Mouse (Mus musculus): ENCODE measurements around the gene Mrgpra6.

Mrgpra6 gene

DNA sequence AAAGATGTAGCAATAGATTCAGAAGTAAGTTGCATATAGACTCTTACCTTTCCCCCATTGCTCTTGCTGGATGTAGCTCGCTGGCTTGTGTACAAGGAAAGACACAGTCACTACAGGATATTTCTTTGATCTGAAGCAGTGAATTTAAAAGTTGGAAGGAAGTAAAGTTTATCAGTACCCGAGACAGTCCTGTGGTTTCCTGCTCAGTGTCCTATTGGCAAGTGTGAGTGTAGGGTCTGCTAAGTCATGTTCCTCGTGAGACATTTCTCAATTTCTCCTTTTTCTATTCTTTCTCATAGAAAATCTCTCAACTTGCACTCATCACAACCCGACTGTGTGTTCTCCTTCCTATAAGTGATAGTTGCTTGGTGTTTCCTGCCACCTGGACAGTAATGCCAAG, at the start of gene Mrgpra6:
Gene Mrgpra6 (minus strand): TSS at position 91 of the 400 bp plus-strand sequence.
- no peak for DNase-seq (ENCODE audit: low spot score in 2 of 2)

DNA sequence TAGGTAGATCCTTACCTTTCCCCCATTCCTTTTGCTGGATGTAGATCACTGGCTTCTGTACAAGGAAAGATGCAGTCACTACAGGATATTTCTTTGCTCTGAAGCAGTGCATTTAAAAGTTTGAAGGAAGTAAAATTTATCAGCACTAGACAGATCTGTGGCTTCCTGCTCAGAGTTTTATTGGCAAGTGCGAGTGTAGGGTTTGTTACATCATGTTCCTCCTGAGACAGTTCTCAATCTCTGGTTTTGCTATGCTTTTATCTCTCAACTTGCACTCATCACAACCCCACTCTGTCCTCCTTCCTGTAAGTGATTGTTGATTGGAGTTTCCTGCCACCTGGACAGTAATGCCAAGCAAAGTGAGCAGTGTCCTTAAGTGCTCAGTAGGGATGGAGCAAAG, 48.0 kb upstream of the Mrgpra6 start, which contains the start of gene Mrgpra9:
Gene Mrgpra9 (minus strand): TSS at position 79 of the 400 bp plus-strand sequence.
- no peak for DNase-seq (ENCODE audit: low spot score in 2 of 2)

DNA sequence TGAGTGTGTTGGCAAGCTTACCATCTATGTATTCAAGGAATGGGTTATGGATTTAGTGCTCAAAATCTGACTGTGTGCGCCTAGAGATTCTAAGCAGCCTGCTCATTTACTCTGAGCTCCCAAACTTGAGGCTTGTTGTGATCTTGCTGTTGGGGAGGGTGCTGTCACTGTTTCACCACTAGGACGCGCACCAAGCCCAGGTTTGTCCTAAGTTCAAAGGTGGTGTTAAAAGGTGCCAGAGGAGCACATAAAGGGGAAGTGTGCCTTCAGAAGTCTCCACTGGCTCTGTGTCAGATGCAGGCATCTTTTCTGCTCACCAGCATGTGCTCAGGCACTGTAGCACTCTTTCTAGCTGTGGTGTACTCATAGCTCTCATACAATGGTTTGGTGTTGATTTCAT, 39.9 kb upstream of the Mrgpra6 start:
- peak; percentile 9 to 43 for DNase-seq (ENCODE audit: low spot score in 2 of 2)

DNA sequence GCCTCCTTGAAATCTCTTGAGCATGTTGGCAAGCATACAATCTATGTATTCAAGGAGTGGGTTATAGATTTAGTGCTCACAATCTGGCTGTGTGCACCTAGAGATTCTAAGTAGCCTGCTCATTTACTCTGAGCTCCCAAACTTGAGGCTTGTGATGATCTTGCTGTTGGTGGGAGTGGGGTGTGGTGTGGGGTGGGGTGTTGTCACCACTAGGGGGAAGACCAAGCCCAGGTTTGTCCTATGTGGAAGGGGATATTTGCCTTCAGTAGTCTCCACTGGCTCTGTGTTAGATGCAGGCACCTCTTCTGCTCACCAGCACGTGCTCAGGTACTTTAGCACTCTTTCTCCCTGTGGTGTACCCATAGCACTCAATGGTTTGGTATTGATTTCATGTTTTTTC, 9.4 kb downstream of the Mrgpra6 start:
- DNase-seq (ENCODE audit: low spot score in 2 of 2), result no peak

DNA sequence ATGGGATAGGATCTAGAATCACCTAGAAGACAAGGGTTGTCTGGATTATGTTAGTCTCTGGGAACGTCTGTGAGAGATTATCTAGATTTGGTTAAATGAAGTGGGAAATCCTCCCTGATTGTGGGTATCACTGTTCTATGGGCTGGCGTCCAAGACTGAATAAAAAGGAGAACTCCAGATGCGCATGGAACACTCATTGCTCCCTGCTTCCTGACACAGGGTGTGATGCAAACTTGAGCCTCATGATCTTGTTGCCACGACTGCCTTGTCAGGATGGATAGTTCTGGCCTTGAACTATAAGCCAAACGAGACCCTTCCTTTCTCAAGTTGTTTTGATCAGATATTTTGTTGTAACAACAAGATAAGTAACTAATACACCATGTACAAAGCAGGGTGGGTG, 33.9 kb downstream of the Mrgpra6 start:
- no peak for DNase-seq (ENCODE audit: low spot score in 2 of 2)

DNA sequence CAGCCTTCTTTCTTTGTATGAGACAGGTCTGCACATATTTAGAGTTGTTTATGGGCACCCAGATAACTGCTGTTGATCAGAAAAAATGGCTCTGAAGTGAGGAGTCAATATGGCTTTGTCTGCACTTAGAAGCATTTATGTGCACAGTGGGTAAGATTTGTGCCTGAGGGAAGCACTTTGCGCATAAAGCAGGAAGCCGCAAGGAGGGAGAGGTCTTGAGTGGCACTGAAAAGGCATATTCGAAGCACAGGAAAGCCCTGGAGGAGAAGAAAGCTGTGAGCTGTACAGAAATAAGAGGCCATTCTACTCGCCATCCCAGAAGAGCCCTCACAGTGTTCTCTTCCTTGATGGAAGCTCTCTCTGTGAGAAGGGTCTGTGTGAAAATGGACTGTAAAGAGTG, 39.7 kb downstream of the Mrgpra6 start:
- no peak for DNase-seq (ENCODE audit: low spot score in 2 of 2)

DNA sequence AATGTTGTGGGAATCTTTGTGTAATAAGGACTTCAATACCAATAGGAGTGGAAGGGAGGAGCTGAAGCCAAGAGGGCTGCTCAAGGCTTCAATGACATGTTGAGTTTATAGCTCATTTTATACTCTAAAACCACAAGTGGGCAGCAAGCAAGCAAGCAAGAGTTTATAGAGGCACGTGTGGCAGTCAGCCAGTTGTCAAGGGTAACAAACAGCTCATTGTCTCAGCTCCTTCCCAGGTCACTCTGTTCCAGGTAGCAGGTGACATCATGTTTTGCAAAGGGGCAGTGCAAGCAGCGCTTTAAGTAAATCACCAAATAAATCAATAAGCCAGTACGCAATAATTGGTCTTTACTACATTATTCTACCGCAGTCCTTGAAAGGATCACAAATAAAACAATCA, 41.5 kb downstream of the Mrgpra6 start:
- DNase-seq (ENCODE audit: low spot score in 2 of 2), result no peak

DNA sequence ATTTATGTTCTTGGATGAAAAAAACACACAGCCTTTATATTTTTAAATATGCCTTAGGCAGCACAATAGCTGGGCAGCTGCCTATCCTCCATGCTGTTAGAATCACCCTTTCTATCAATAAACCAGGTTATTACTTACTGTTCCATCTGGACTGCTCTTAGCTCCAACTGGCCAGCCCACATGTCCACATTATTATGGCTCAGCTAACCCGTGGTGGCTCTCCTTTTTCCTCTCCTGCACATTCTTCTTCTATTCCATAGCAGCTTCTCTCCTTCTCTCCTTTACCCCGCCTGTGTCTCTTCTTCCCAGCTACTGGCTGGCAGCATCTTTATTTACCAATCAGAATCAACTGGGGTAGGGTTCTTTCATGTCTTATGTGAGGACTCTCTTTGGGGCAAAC, 46.3 kb downstream of the Mrgpra6 start:
- no peak for DNase-seq (ENCODE audit: low spot score in 2 of 2)

DNA sequence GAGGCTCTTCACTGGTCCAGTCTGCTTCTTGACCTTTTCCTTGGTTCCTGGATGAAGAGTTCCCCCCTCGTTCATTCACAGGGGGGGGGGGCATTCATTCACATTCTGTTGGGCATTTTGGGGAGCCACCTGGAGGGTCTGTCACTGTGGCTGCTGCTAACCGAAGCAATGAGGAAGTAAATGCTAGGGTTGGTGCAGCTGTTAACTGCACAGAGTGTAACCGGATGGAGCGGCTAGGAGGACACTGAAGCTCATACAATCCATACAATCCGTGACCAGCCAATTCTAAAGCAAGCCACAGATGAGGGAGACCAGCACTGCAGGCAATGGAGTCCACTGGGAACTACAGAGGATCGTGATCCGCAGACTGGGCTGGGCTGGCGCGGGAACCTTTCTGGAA, 47.0 kb downstream of the Mrgpra6 start:
- no peak for DNase-seq (ENCODE audit: low spot score in 2 of 2)

DNA sequence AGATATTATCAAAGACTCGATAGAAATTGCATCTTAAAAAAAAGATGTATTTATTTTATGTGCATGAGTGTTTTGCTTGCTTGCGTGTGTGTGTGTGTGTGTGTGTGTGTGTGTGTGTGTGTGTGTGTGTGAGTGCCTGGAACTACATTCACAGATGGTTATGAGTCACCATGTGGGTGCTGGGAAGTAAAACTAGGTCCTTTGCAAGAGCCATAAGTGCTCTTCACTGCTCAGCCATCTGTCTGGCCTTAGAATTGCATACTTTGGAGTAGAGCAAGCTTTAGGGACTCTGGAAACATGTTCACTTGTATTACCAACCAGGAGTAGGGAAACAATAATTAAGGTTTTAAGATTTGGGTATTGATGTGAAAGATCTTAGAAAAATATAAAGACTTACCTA, 48.9 kb downstream of the Mrgpra6 start:
- DNase-seq (ENCODE audit: low spot score in 2 of 2), result no peak

DNA sequence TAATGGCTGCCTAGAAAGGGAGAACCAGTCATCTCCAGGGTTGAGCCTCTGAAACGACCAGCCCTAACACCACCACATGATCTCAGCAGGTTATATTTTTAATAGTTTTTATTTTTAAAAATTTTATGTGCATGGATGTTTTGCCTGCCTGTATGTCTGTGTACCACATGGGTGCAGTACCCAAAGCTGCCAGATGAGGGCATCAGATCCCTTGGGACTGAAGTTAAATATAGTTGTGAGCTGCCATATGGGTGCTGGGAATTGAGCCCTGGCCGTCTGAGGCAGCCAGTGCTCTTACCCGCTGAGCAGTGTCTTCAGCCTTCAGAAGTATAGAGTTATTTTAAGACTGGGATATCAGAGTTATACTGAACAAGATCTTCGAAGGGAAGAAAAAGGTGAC, 49.3 kb downstream of the Mrgpra6 start:
- no peak for DNase-seq (ENCODE audit: low spot score in 2 of 2)

DNA sequence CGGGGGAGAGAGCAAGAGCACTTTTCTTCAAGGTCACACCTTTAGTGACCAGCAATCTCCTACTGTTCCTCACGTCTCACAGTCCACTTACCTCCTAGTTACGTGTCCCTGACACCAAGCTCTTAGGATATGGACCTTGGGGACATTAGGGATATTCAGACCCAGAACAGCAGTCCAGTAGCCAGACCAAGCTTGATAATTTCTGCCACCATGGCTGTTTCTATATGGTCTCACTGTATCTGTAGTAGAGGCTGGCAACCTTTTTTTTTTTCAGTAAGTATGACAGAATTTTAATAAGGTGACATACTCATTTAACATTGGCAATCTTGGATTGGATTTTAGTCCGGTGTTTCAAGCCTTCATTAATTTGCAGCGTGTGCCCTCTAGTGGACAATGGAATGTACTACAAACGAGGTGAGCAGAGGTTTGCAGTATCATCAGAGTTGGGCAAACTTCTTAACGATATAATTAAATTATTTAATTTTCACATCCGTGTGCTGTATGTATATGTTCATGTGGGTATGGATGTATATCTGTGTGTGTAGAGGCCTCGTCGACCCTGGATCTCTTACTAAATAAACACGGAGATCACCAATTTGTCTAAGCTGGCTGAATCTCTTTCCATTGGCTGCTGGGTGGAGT, 54.2 kb downstream of the Mrgpra6 start:
- DNase-seq (ENCODE audit: low spot score in 2 of 2), result peak in 1 of 2 experiments; percentile 30

DNA sequence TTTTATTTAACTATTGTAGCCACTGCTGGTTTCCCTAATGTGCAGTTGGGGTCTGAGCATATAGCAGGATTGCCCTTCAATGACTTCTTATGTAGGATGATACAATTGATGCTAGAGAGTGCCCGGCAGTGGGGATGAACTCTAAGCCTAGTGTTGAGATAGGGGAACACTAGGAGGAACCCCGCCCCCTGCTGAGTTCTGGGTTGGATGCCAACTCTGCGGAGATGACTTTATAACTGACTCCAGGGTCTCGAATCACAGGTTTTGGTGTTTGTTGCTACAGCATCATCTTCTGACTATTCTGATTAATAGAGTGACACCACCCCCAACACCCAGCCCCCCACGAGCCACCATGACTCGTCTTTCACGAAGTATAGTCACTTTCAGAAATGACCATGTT, 56.4 kb downstream of the Mrgpra6 start:
- no peak for DNase-seq (ENCODE audit: low spot score in 2 of 2)

DNA sequence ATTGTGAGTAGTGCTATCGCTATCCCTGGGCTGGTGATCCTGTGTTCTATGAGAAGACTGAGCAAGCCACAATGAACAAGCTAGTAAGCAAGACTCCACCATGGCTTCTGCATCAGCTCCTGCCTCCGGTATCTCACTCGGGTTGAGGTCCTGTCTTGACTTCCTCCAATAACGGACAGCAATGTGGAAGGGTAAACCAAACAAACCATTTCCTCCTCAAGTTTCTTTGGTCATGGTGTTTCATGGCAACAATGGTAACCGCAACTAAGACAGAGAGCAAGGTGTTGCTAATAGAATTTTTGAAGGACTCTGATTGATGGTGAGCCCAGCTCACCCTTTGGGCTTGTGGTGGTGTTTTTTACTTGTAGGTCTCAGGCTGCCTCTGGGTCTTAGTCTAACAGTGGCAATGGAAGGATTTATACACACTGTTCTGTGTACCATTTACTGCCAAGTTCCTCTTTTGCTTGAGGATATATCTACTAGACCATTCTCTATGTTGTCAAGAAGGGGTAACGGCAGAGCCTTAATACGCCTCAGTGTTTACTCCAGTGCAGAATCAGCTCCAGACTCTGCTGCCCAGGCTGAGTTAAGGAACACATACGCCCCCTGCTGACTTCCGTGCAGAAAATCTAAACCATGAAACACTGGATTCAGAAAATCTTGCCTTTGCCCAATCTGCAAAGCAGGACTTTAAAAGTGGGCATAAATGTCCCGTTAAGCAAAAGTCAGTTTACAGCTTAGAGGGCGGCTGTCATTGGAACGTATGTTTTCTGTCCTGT, 58.5 kb downstream of the Mrgpra6 start:
- peak in 1 of 2 experiments; percentile 35 for DNase-seq (ENCODE audit: low spot score in 2 of 2)

DNA sequence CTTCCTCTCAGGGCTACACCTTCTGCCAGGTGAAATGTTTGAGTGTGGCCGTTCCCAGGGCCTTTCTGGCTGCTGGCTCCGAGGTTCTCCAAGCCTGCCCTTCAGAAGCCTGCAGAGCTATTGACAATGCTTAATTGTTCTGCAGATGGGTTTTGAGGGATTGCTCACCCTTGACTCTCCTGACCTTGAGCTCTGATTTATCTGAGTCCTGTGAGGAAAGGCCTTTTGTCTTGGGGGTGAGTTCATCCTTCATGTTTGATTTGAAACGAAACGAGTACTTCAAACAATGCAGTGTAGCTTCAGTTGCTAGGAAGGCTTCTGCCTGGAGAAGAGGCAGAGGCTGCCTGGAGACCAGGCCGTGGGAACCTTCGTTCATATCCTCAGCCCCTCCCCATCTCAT, 60.4 kb downstream of the Mrgpra6 start:
- no peak for DNase-seq (ENCODE audit: low spot score in 2 of 2)

DNA sequence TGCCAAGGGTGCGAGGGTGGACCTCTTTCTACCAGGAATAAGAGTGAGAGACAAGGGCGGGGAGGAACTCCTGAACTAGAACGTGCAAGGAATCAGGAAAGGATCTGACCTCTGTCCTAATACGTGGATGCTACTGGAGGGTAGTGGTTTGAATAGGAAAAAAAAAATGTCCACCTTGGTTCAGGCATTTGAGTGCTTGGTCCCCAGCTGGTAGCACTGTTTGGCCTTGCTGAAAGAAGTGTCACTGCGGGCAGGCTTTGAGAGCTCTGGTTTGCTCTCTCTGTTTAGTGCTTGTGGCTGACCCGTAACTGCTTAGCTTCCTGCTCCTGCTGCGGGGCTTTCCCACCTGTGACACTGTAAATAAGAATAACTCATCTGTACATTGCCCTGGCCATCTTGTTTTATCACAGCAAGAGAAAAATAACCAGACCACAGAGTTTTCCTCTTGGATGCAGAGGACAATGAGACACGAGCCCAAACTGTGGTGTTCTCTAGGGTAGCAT, 64.8 kb downstream of the Mrgpra6 start:
- DNase-seq (ENCODE audit: low spot score in 2 of 2), result no peak
